Mouse (Mus musculus) midbrain, postnatal 0 days (tissue): ENCODE results near the gene Cdc42bpb. TPM values are rescaled to one million over a fixed set of nuclear protein-coding genes. Genes with fewer than 3 reads are reported as not detected.

Source experiments
- ATAC-seq: fragments of 200-750 bp; cut with Nextera tagmentation; 2 replicates; pipeline ENCODE4 v1.8.0; 2017; ENCODE audit warnings: moderate number of reproducible peaks, mild to moderate bottlenecking, moderate TSS enrichment, moderate library complexity; ENCODE audit not compliant: low FRiP score
- DNase-seq: peaks from one replicate; pipeline ENCODE4 v3.0.0-alpha.2; 2015; ENCODE audit warnings: low spot score
- H3K27ac ChIP-seq: fragments of 300-500 bp; sonication (generic); 2 replicates; pipeline ENCODE4 v1.5.1; 2014; ENCODE audit warnings: low read depth, mild to moderate bottlenecking, low read length, mixed read lengths
- H3K27me3 ChIP-seq: fragments of 300-500 bp; sonication (generic); 2 replicates; pipeline ENCODE4 v1.6.1; 2014; ENCODE audit warnings: low read length, control low read depth, mixed read lengths; ENCODE audit not compliant: insufficient read depth
- H3K36me3 ChIP-seq: fragments of 300-500 bp; sonication (generic); 2 replicates; pipeline ENCODE4 v1.6.1; 2014; ENCODE audit warnings: low read length, control low read depth, mixed read lengths; ENCODE audit not compliant: insufficient read depth
- H3K4me1 ChIP-seq: fragments of 300-500 bp; sonication (generic); 2 replicates; pipeline ENCODE4 v1.6.1; 2014; ENCODE audit warnings: mild to moderate bottlenecking, control low read depth, antibody characterized with exemption, low read length, mixed read lengths; ENCODE audit not compliant: insufficient read depth
- H3K4me2 ChIP-seq: fragments of 300-500 bp; sonication (generic); 2 replicates; pipeline ENCODE4 v1.6.1; 2014; ENCODE audit warnings: low read depth, mild to moderate bottlenecking, low read length, mixed read lengths; ENCODE audit not compliant: poor library complexity, severe bottlenecking
- H3K4me3 ChIP-seq: fragments of 300-500 bp; sonication (generic); 2 replicates; pipeline ENCODE4 v1.5.1; 2014; ENCODE audit warnings: low read depth, mild to moderate bottlenecking, low read length, moderate library complexity
- H3K9ac ChIP-seq: fragments of 300-500 bp; sonication (generic); replicated peaks from 2 replicates; pipeline ENCODE4 v1.6.1; 2014; ENCODE audit warnings: mild to moderate bottlenecking, low read length, moderate library complexity, mixed read lengths; ENCODE audit not compliant: poor library complexity, severe bottlenecking
- H3K9me3 ChIP-seq: fragments of 300-500 bp; sonication (generic); 2 replicates; pipeline ENCODE4 v1.6.1; 2016; ENCODE audit warnings: low read length, control low read depth
- CTCF ChIP-seq: IDR thresholded peaks from 2 replicates; pipeline ENCODE4 v1.5.1; 2016; ENCODE audit warnings: antibody characterized with exemption, mild to moderate bottlenecking
- WGBS: fragments of 180-500 bp; shearing (Covaris S2); extraction: QIAGEN DNeasy Blood & Tissue Kit; methylation state at CpG from one replicate; pipeline ENCODE4 v1.1.7; 2014; 5-methylcytosine and 5-hydroxymethylcytosine counted together
- polyA plus RNA-seq: library from polyadenylated mRNA; unstranded; fragments of >200 nt; fragmentation: Nextera tagmentation; extraction: Ambion mirVana; gene quantifications from 2 replicates; pipeline ENCODE4 v1.2.1, GENCODE M21; 2015
- total RNA-seq: library from RNA; depleted of rRNA; stranded (reverse); fragments of >200 nt; gene quantifications from 2 replicates; pipeline ENCODE4 v1.2.3, GENCODE M21; 2014; rRNA removed

The Cdc42bpb gene
- 190 and 259 TPM in 2 replicates for total RNA-seq
- polyA plus RNA-seq, result 35.4 and 36.4 TPM in 2 replicates

GRCm38 (mm10) chr12:111377376-111377973, at the start of gene Cdc42bpb:
Cdc42bpb (minus strand) TSS chr12:111377718.
- Histone ChIP-seq H3K4me1 (peaks cover 5% of the 10 kb centered on the region; the same call in 1 of the 2 replicates), H3K27me3 (no peaks in the 10 kb centered on the region), H3K4me3 (peak within 1 kb of the TSS; percentile 75), H3K36me3 (no peaks in the 10 kb centered on the region), H3K4me2 (peak within 1 kb of the TSS; percentile 88), H3K9ac (peak within 1 kb of the TSS; percentile 97), H3K9me3 (no peaks in the 10 kb centered on the region), H3K27ac (peak within 1 kb of the TSS; percentile 89)
- WGBS, result under 1% methylated on average over 64 of the region's 94 CpGs
- peak; percentile 95 for ATAC-seq
- TF ChIP-seq CTCF, result no peak
- peak; percentile 95 for DNase-seq

- DNase-seq (peak; percentile 82), ATAC-seq (peak; percentile 62)
- TF ChIP-seq CTCF, result peak; percentile 92
- no peak overlapping the region for H3K4me3 ChIP-seq
- no peaks in the 10 kb centered on the region for H3K9me3 ChIP-seq
- WGBS, result 19% methylated on average over 29 of the region's 29 CpGs
- peaks cover 7% of the 10 kb centered on the region; the same call in 1 of the 2 replicates for H3K4me1 ChIP-seq
- no peak overlapping the region for H3K27ac ChIP-seq
- H3K36me3 ChIP-seq, result no peaks in the 10 kb centered on the region
- H3K27me3 ChIP-seq, result peaks cover 58% of the 10 kb centered on the region
- H3K9ac ChIP-seq, result no peak overlapping the region
- no peak overlapping the region for H3K4me2 ChIP-seq
These were observed 48.4 kb upstream of the Cdc42bpb start for GRCm38 (mm10) chr12:111425789-111426460.

GRCm38 (mm10) chr12:111425258-111425657, 47.7 kb upstream of the Cdc42bpb start:
- DNase-seq (peak; percentile 80), ATAC-seq (no peak)
- no peaks in the 10 kb centered on the region for H3K36me3 ChIP-seq
- H3K4me3 ChIP-seq, result no peak overlapping the region
- H3K4me2 ChIP-seq, result no peak overlapping the region
- WGBS, result 3% methylated on average over 15 of the region's 15 CpGs
- peak; percentile 79 for TF ChIP-seq CTCF
- no peak overlapping the region for H3K27ac ChIP-seq
- H3K27me3 ChIP-seq, result peaks cover 52% of the 10 kb centered on the region
- H3K9me3 ChIP-seq, result no peaks in the 10 kb centered on the region
- H3K4me1 ChIP-seq, result peaks cover 4% of the 10 kb centered on the region; the same call in 1 of the 2 replicates
- no peak overlapping the region for H3K9ac ChIP-seq

GRCm38 (mm10) chr12:111424547-111424946, 47.0 kb upstream of the Cdc42bpb start:
- DNase-seq (no peak), ATAC-seq (no peak)
- no peaks in the 10 kb centered on the region for H3K9me3 ChIP-seq
- no peak overlapping the region for H3K4me2 ChIP-seq
- TF ChIP-seq CTCF, result no peak
- H3K27ac ChIP-seq, result no peak overlapping the region
- H3K9ac ChIP-seq, result no peak overlapping the region
- peaks cover 3% of the 10 kb centered on the region; the same call in 1 of the 2 replicates for H3K4me1 ChIP-seq
- peaks cover 48% of the 10 kb centered on the region for H3K27me3 ChIP-seq
- no peak overlapping the region for H3K4me3 ChIP-seq
- H3K36me3 ChIP-seq, result no peaks in the 10 kb centered on the region
- WGBS, result 27% methylated on average over 9 of the region's 9 CpGs

- Histone ChIP-seq H3K27me3 (peaks cover 50% of the 10 kb centered on the region), H3K36me3 (no peaks in the 10 kb centered on the region), H3K4me3 (peak overlapping the region; percentile 32), H3K4me2 (peak overlapping the region; percentile 48), H3K9ac (no peak overlapping the region), H3K9me3 (no peaks in the 10 kb centered on the region), H3K27ac (no peak overlapping the region), H3K4me1 (no peaks in the 10 kb centered on the region)
- DNase-seq (no peak), ATAC-seq (no peak)
- 5% methylated on average over 43 of the region's 43 CpGs for WGBS
- TF ChIP-seq CTCF, result no peak
These were observed 46.1 kb upstream of the Cdc42bpb start for GRCm38 (mm10) chr12:111423570-111424129.

- no peak for ATAC-seq
- H3K27ac ChIP-seq, result no peak overlapping the region
- peak overlapping the region; percentile 32; the same call in 1 of the 2 replicates for H3K4me3 ChIP-seq
- 47% methylated on average over 5 of the region's 5 CpGs for whole genome bisulfite sequencing
- H3K9ac ChIP-seq, result no peak overlapping the region
- no peaks in the 10 kb centered on the region for H3K9me3 ChIP-seq
- H3K4me1 ChIP-seq, result no peaks in the 10 kb centered on the region
- peaks cover 42% of the 10 kb centered on the region for H3K27me3 ChIP-seq
- DNase-seq, result no peak
- TF ChIP-seq CTCF, result no peak
- H3K4me2 ChIP-seq, result no peak overlapping the region
- H3K36me3 ChIP-seq, result no peaks in the 10 kb centered on the region
These were observed 45.3 kb upstream of the Cdc42bpb start for GRCm38 (mm10) chr12:111422852-111423251.
